In the genomic region with DNA sequence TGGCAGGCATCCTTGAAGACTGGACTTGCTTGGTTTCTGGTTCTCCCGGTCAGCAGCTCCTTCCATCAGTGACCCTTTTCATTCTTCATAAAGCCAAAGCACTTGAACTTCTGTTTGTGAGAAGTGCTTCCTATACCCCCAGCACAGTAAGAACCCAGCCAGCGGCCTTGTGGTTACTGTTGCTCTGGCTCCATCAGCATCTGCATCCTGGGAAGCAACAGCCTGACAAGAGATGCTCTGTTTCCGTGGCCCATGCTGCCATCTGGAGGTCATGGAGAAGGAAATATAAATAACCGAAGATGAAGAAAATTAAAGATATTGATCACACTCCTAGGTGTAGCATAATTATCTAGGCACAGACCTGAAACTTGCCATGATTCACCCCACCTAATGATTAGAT, we compare ENCODE assay signal across 9 mouse cellular contexts.
DNase-seq lines count a peak whose midpoint lies in the region; ATAC-seq lines count a peak whose summit lies in the region.
"Had no signal": no experiment of that assay in that cellular context is flagged by ENCODE, and none has a peak within 500 bp of the region (broad histone marks: within the 10 kb centered on the region; RNA-seq: fewer than 3 reads in every experiment).

No protein-coding gene starts in this region.

- no peaks in the 10 kb centered on the region for H3K4me1 ChIP-seq in liver, embryonic 12.5 days
- H3K4me1 ChIP-seq in intestine, embryonic 14.5 days (replicated peaks; ENCODE audit: control insufficient read depth, insufficient read depth, low read length), result no peaks in the 10 kb centered on the region
- H3K4me1 ChIP-seq in liver, embryonic 11.5 days (replicated peaks; ENCODE audit: control insufficient read depth, insufficient read depth, low read length), result no peaks in the 10 kb centered on the region; the same call in 1 of the 2 replicates
- H3K4me1 ChIP-seq in neural tube, embryonic 14.5 days (ENCODE audit: control insufficient read depth, insufficient read depth, low read length), result no peaks in the 10 kb centered on the region
- H3K4me1 ChIP-seq: embryonic facial prominence, embryonic 12.5 days had no signal

- H3K27ac ChIP-seq in liver, embryonic 12.5 days, result no peak overlapping the region
- no peak overlapping the region for H3K27ac ChIP-seq in intestine, embryonic 14.5 days (ENCODE audit: low read depth)
- H3K27ac ChIP-seq in liver, embryonic 11.5 days (ENCODE audit: low read depth, low read length), result no peak overlapping the region
- no peak overlapping the region for H3K27ac ChIP-seq in neural tube, embryonic 14.5 days (ENCODE audit: low read depth, low read length)
- H3K27ac ChIP-seq: embryonic facial prominence, embryonic 12.5 days had no signal

- WGBS in liver, embryonic 12.5 days (ENCODE audit: insufficient replicate concordance), result 35% methylated on average over 4 of the region's 4 CpGs
- WGBS in intestine, embryonic 14.5 days, result 36% methylated on average over 4 of the region's 4 CpGs
- 38% methylated on average over 4 of the region's 4 CpGs for WGBS in liver, embryonic 11.5 days
- WGBS in neural tube, embryonic 14.5 days, result 49% methylated on average over 4 of the region's 4 CpGs

- no peak for ATAC-seq in liver, embryonic 12.5 days
- ATAC-seq in intestine, embryonic 14.5 days (replicated peaks; ENCODE audit: low FRiP score, low TSS enrichment, low read depth), result 0 out of 2 replicates have a peak, but pooled peaks have one; percentile 16
- ATAC-seq in liver, embryonic 11.5 days (replicated peaks; ENCODE audit: low FRiP score), result no peak
- peak; percentile 64 for ATAC-seq in neural tube, embryonic 14.5 days (ENCODE audit: low read depth)

- H3K9ac ChIP-seq in liver, embryonic 12.5 days, result no peak overlapping the region
- H3K9ac ChIP-seq in intestine, embryonic 14.5 days (ENCODE audit: low read length), result no peak overlapping the region
- no peak overlapping the region for H3K9ac ChIP-seq in liver, embryonic 11.5 days (ENCODE audit: low read depth, low read length)
- H3K9ac ChIP-seq in neural tube, embryonic 14.5 days (replicated peaks; ENCODE audit: low read depth, low read length), result no peak overlapping the region
- H3K9ac ChIP-seq: embryonic facial prominence, embryonic 12.5 days had no signal

- no peak overlapping the region for H3K4me2 ChIP-seq in liver, embryonic 12.5 days
- H3K4me2 ChIP-seq in intestine, embryonic 14.5 days (ENCODE audit: low read length), result no peak overlapping the region
- H3K4me2 ChIP-seq in liver, embryonic 11.5 days, result no peak overlapping the region
- H3K4me2 ChIP-seq in neural tube, embryonic 14.5 days (ENCODE audit: low read depth, low read length), result no peak overlapping the region

- H3K27me3 ChIP-seq in liver, embryonic 12.5 days (replicated peaks), result peaks cover 23% of the 10 kb centered on the region
- H3K27me3 ChIP-seq in intestine, embryonic 14.5 days (replicated peaks; ENCODE audit: control insufficient read depth, insufficient read depth, low read length), result no peaks in the 10 kb centered on the region
- H3K27me3 ChIP-seq in liver, embryonic 11.5 days (replicated peaks; ENCODE audit: control insufficient read depth, insufficient read depth, low read length), result no peaks in the 10 kb centered on the region; the same call in 1 of the 2 replicates
- H3K27me3 ChIP-seq in neural tube, embryonic 14.5 days (ENCODE audit: control insufficient read depth, insufficient read depth, low read length), result no peaks in the 10 kb centered on the region

- no peaks in the 10 kb centered on the region for H3K9me3 ChIP-seq in liver, embryonic 12.5 days (replicated peaks)
- H3K9me3 ChIP-seq in intestine, embryonic 14.5 days (ENCODE audit: control insufficient read depth, low read length), result no peaks in the 10 kb centered on the region
- H3K9me3 ChIP-seq in liver, embryonic 11.5 days (ENCODE audit: control insufficient read depth, low read length), result no peaks in the 10 kb centered on the region
- no peaks in the 10 kb centered on the region for H3K9me3 ChIP-seq in neural tube, embryonic 14.5 days (ENCODE audit: control insufficient read depth, low read length)
- H3K9me3 ChIP-seq: embryonic facial prominence, embryonic 12.5 days had no signal

- peak; percentile 43 for DNase-seq in liver
- DNase-seq in adrenal gland, postnatal 36 days, result peak; percentile 69 to 76
- DNase-seq in forelimb bud, embryonic 11.5 days (ENCODE audit: low read depth, low spot score), result peak; percentile 40
- DNase-seq in intestine, embryonic 14.5 days (ENCODE audit: low spot score), result peak; percentile 69
- DNase-seq in liver, embryonic 11.5 days (ENCODE audit: low spot score), result peak; percentile 36
- DNase-seq in yolk sac, embryonic 10.5 days (ENCODE audit: low spot score), result no peak

- H3K36me3 ChIP-seq in liver, embryonic 12.5 days, result no peaks in the 10 kb centered on the region
- no peaks in the 10 kb centered on the region for H3K36me3 ChIP-seq in intestine, embryonic 14.5 days (ENCODE audit: control insufficient read depth, insufficient read depth, low read length)
- no peaks in the 10 kb centered on the region for H3K36me3 ChIP-seq in liver, embryonic 11.5 days (ENCODE audit: control insufficient read depth, insufficient read depth, low read length)
- no peaks in the 10 kb centered on the region for H3K36me3 ChIP-seq in neural tube, embryonic 14.5 days (ENCODE audit: control insufficient read depth, insufficient read depth, low read length)
- H3K36me3 ChIP-seq: embryonic facial prominence, embryonic 12.5 days had no signal

- no peak overlapping the region for H3K4me3 ChIP-seq in liver, embryonic 12.5 days
- no peak overlapping the region for H3K4me3 ChIP-seq in intestine, embryonic 14.5 days (ENCODE audit: low read depth, low read length)
- no peak overlapping the region for H3K4me3 ChIP-seq in liver, embryonic 11.5 days (ENCODE audit: low read depth, low read length)
- no peak overlapping the region for H3K4me3 ChIP-seq in neural tube, embryonic 14.5 days (ENCODE audit: low read depth, low read length)
- H3K4me3 ChIP-seq: embryonic facial prominence, embryonic 12.5 days had no signal

Comparison
In these comparisons a context has a peak if more than half of its experiments do, and no peak if none do; other contexts are left out.
1. ATAC-seq: peak in intestine, embryonic 14.5 days (single experiment) and neural tube, embryonic 14.5 days (single experiment); none in liver, embryonic 12.5 days (single experiment) and liver, embryonic 11.5 days (single experiment).